Mouse (Mus musculus): ENCODE measurements around the gene Plac8. TPM values are rescaled to one million over a fixed set of nuclear protein-coding genes. Genes with fewer than 3 reads are reported as not detected.

Plac8 gene
- 1,000 to 10,000 TPM; 1,618 to 2,062 TPM for total RNA-seq (2023)

GRCm38 (mm10) chr5:100572069-100572468, at the start of gene Plac8:
Gene Plac8 (minus strand): TSS chr5:100572245.

DNA sequence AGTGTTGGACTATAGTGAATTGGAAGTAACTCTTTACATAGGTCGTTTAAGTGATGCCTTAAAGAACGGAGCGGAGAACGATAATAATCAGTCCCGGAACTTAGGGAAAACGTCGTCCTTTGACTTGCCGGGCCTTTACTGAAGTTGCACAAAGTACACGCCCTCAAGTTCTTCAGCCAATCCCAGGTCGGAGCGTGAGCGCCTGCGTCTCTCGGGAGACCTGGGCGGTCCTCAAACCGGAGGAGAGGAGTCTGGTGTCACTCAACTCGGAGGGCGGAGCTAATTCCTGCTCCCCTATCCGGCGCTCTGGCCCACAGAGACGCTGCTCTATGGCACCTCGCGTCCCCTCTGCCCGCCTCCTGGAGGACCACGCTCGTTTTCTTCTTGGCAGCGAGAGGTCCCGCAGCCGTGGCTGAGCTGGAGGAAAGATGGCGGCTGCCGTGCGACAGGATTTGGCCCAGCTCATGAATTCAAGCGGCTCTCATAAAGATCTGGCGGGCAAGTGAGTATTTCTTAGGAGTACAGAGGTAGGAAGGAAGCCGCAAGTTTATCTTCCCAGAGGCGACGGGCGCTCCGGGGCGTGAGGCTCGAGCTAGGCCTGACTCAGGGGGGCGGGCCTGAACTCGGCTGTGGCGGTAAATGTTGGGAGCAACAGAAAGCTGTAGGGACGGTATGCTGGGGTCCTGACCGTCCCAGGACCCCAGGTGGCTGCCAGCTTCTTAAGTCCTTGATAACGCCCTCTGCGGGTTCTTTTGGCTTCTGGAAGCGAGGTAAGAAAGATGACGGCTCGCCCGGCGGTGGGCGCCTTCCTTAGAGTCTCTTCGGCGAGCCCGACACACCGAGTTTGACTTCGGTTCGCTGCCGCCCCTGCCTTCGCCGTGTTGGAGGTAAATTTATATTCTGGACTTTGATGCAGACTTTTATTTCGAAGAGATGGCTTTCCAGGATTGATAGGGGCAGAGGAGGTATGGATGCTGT, 53.7 kb downstream of the Plac8 start, which contains the start of gene Cops4:
Gene Cops4, plus strand, starts transcription at position 261 of the 978 bp plus-strand sequence.

Other genes with a start within 250 kb of the Plac8 start
- 100 to 1,000 TPM; 119 to 130 TPM for gene Sec31a, start 156.0 kb downstream of the Plac8 start, total RNA-seq (2023)
- gene Lin54, start 71.6 kb downstream of the Plac8 start, total RNA-seq (2023): 10 to 100 TPM; 26.3 to 27.1 TPM
- 10 to 100 TPM; 33.6 to 34.1 TPM for gene Cops4, start 53.9 kb downstream of the Plac8 start, total RNA-seq (2023)
- 10 to 100 TPM; 29.3 to 33.4 TPM for gene Coq2, start 102.9 kb upstream of the Plac8 start, total RNA-seq (2023)
- 10 to 100 TPM; 64.9 to 67.0 TPM for gene Hpse, start 147.5 kb upstream of the Plac8 start, total RNA-seq (2023)
- 1 to 10 TPM; 3.8 to 6.0 TPM for gene Helq, start 226.4 kb upstream of the Plac8 start, total RNA-seq (2023)
- 10 to 100 TPM; 45.9 to 54.0 TPM for gene Mrps18c, start 226.4 kb upstream of the Plac8 start, total RNA-seq (2023)
- gene Abraxas1, start 248.7 kb upstream of the Plac8 start, total RNA-seq (2023): 1 to 10 TPM; 2.8 to 4.8 TPM

Measured in monocyte, adult 59 days (primary cell).